Mouse (Mus musculus) hindbrain, embryonic 12.5 days (tissue): ENCODE results near the gene Tyk2. TPM values are rescaled to one million over a fixed set of nuclear protein-coding genes. Genes with fewer than 3 reads are reported as not detected.
A peak's percentile ranks its signal among the peaks of the same experiment; 100 is the strongest.

Experiments used
- ATAC-seq: fragments of 200-750 bp; cut with Nextera tagmentation; 2 replicates; pipeline ENCODE4 v1.8.0; 2017; ENCODE audit warnings: moderate TSS enrichment; ENCODE audit not compliant: low FRiP score
- H3K27ac ChIP-seq: fragments of 300-500 bp; sonication (generic); 2 replicates; pipeline ENCODE4 v1.5.1; 2016; ENCODE audit warnings: mild to moderate bottlenecking
- H3K27me3 ChIP-seq: fragments of 300-500 bp; sonication (generic); 2 replicates; pipeline ENCODE4 v1.6.1; 2016; ENCODE audit warnings: mild to moderate bottlenecking
- H3K36me3 ChIP-seq: fragments of 300-500 bp; sonication (generic); 2 replicates; pipeline ENCODE4 v1.6.1; 2016; ENCODE audit warnings: mild to moderate bottlenecking
- H3K4me1 ChIP-seq: fragments of 300-500 bp; sonication (generic); 2 replicates; pipeline ENCODE4 v1.6.1; 2016
- H3K4me2 ChIP-seq: fragments of 300-500 bp; sonication (generic); replicated peaks from 2 replicates; pipeline ENCODE4 v1.6.1; 2016; ENCODE audit warnings: mild to moderate bottlenecking
- H3K4me3 ChIP-seq: fragments of 300-500 bp; sonication (generic); 2 replicates; pipeline ENCODE4 v1.5.1; 2016; ENCODE audit warnings: mild to moderate bottlenecking
- H3K9ac ChIP-seq: fragments of 300-500 bp; sonication (generic); 2 replicates; pipeline ENCODE4 v1.6.1; 2016; ENCODE audit warnings: mild to moderate bottlenecking, moderate library complexity
- H3K9me3 ChIP-seq: fragments of 300-500 bp; sonication (generic); replicated peaks from 2 replicates; pipeline ENCODE4 v1.6.1; 2016; ENCODE audit warnings: mild to moderate bottlenecking
- WGBS: fragments of 180-500 bp; shearing (Covaris S2); methylation state at CpG from one replicate; pipeline ENCODE4 v1.1.7; 2016; 5-methylcytosine and 5-hydroxymethylcytosine counted together
- polyA plus RNA-seq: library from polyadenylated mRNA; unstranded; fragments of >200 nt; fragmentation: Nextera tagmentation; extraction: Ambion mirVana; gene quantifications from 2 replicates; pipeline ENCODE4 v1.2.1, GENCODE M21; 2016

Tyk2 gene
- polyA plus RNA-seq, result 16.3 and 18.1 TPM in 2 replicates

GRCm38 (mm10) chr9:21131059-21131956, at the start of gene Tyk2:
Gene Tyk2, minus strand, starts transcription at chr9:21131243.
- 0 out of 2 replicates have a peak within 1 kb of the TSS, but pooled peaks have one; percentile 45 for H3K27ac ChIP-seq
- H3K4me2 ChIP-seq, result peak within 1 kb of the TSS; percentile 69
- WGBS, result 7% methylated on average over 37 of the region's 37 CpGs
- H3K4me1 ChIP-seq, result peaks cover 6% of the 10 kb centered on the region
- peak within 1 kb of the TSS; percentile 60 for H3K4me3 ChIP-seq
- peak; percentile 98 for ATAC-seq
- H3K9me3 ChIP-seq, result no peaks in the 10 kb centered on the region
- H3K27me3 ChIP-seq, result no peaks in the 10 kb centered on the region
- peak within 1 kb of the TSS; percentile 63 for H3K9ac ChIP-seq
- H3K36me3 ChIP-seq, result peaks cover 18% of the 10 kb centered on the region

- ATAC-seq, result no peak
- Histone ChIP-seq H3K9me3 (no peaks in the 10 kb centered on the region), H3K4me1 (peaks cover 8% of the 10 kb centered on the region; the same call in 1 of the 2 replicates), H3K27me3 (peaks cover 53% of the 10 kb centered on the region), H3K4me3 (no peak overlapping the region), H3K4me2 (no peak overlapping the region), H3K27ac (no peak overlapping the region), H3K36me3 (no peaks in the 10 kb centered on the region), H3K9ac (no peak overlapping the region)
- 79% methylated on average over 1 of the region's 1 CpGs for WGBS
Observed at GRCm38 (mm10) chr9:21180841-21181240, 49.8 kb upstream of the Tyk2 start.

GRCm38 (mm10) chr9:21180402-21180801, 49.4 kb upstream of the Tyk2 start:
- no peak overlapping the region for H3K4me2 ChIP-seq
- H3K27me3 ChIP-seq, result peaks cover 51% of the 10 kb centered on the region
- WGBS, result 68% methylated on average over 4 of the region's 4 CpGs
- no peak overlapping the region for H3K4me3 ChIP-seq
- no peak for ATAC-seq
- H3K36me3 ChIP-seq, result no peaks in the 10 kb centered on the region
- no peak overlapping the region for H3K27ac ChIP-seq
- peaks cover 8% of the 10 kb centered on the region; the same call in 1 of the 2 replicates for H3K4me1 ChIP-seq
- no peak overlapping the region for H3K9ac ChIP-seq
- H3K9me3 ChIP-seq, result no peaks in the 10 kb centered on the region

- Histone ChIP-seq H3K4me2 (no peak overlapping the region), H3K4me3 (no peak overlapping the region), H3K9ac (no peak overlapping the region), H3K27ac (no peak overlapping the region), H3K36me3 (no peaks in the 10 kb centered on the region), H3K4me1 (peaks cover 10% of the 10 kb centered on the region), H3K27me3 (peaks cover 6% of the 10 kb centered on the region), H3K9me3 (no peaks in the 10 kb centered on the region)
- 82% methylated on average over 6 of the region's 6 CpGs for WGBS
- ATAC-seq, result no peak
Observed at GRCm38 (mm10) chr9:21172364-21172763, 41.3 kb upstream of the Tyk2 start.

- H3K9ac ChIP-seq, result no peak overlapping the region
- no peak overlapping the region for H3K4me2 ChIP-seq
- no peak; the same call in 1 of the 2 replicates for ATAC-seq
- H3K4me1 ChIP-seq, result peaks cover 28% of the 10 kb centered on the region
- H3K4me3 ChIP-seq, result no peak overlapping the region
- no peaks in the 10 kb centered on the region for H3K9me3 ChIP-seq
- 21% methylated on average over 1 of the region's 1 CpGs for WGBS
- no peaks in the 10 kb centered on the region for H3K36me3 ChIP-seq
- H3K27ac ChIP-seq, result no peak overlapping the region
- peaks cover 38% of the 10 kb centered on the region for H3K27me3 ChIP-seq
Observed at GRCm38 (mm10) chr9:21169157-21169556, 38.1 kb upstream of the Tyk2 start.

- H3K27me3 ChIP-seq, result peaks cover 45% of the 10 kb centered on the region
- peaks cover 30% of the 10 kb centered on the region for H3K4me1 ChIP-seq
- H3K9me3 ChIP-seq, result no peaks in the 10 kb centered on the region
- H3K4me3 ChIP-seq, result no peak overlapping the region
- H3K27ac ChIP-seq, result no peak overlapping the region
- peak overlapping the region; percentile 23 for H3K4me2 ChIP-seq
- peak; percentile 47 for ATAC-seq
- peak overlapping the region; percentile 39; the same call in 1 of the 2 replicates for H3K9ac ChIP-seq
- WGBS, result 10% methylated on average over 30 of the region's 30 CpGs
- no peaks in the 10 kb centered on the region for H3K36me3 ChIP-seq
Observed at GRCm38 (mm10) chr9:21168161-21169123, 37.4 kb upstream of the Tyk2 start.

- no peaks in the 10 kb centered on the region for H3K36me3 ChIP-seq
- H3K9me3 ChIP-seq, result no peaks in the 10 kb centered on the region
- H3K27ac ChIP-seq, result no peak overlapping the region
- peak overlapping the region; percentile 39; the same call in 1 of the 2 replicates for H3K9ac ChIP-seq
- ATAC-seq, result no peak
- peak overlapping the region; percentile 23 for H3K4me2 ChIP-seq
- peaks cover 30% of the 10 kb centered on the region for H3K4me1 ChIP-seq
- WGBS, result 56% methylated on average over 10 of the region's 10 CpGs
- H3K27me3 ChIP-seq, result peaks cover 53% of the 10 kb centered on the region
- H3K4me3 ChIP-seq, result no peak overlapping the region
Observed at GRCm38 (mm10) chr9:21167140-21168097, 36.4 kb upstream of the Tyk2 start.

GRCm38 (mm10) chr9:21166516-21166915, 35.5 kb upstream of the Tyk2 start:
- WGBS, result 30% methylated on average over 3 of the region's 3 CpGs
- no peaks in the 10 kb centered on the region for H3K36me3 ChIP-seq
- peaks cover 62% of the 10 kb centered on the region for H3K27me3 ChIP-seq
- H3K9me3 ChIP-seq, result no peaks in the 10 kb centered on the region
- H3K4me1 ChIP-seq, result peaks cover 30% of the 10 kb centered on the region
- no peak overlapping the region for H3K27ac ChIP-seq
- ATAC-seq, result no peak
- H3K4me3 ChIP-seq, result peak overlapping the region; percentile 43; the same call in 1 of the 2 replicates
- H3K9ac ChIP-seq, result no peak overlapping the region
- peak overlapping the region; percentile 75 for H3K4me2 ChIP-seq

- Histone ChIP-seq H3K4me1 (peaks cover 30% of the 10 kb centered on the region), H3K9ac (peak overlapping the region; percentile 38; the same call in 1 of the 2 replicates), H3K9me3 (no peaks in the 10 kb centered on the region), H3K36me3 (no peaks in the 10 kb centered on the region), H3K27me3 (peaks cover 64% of the 10 kb centered on the region), H3K4me2 (peak overlapping the region; percentile 75), H3K4me3 (peak overlapping the region; percentile 43), H3K27ac (no peak overlapping the region; the same call in 1 of the 2 replicates)
- WGBS, result 1% methylated on average over 47 of the region's 47 CpGs
- ATAC-seq, result no peak
Observed at GRCm38 (mm10) chr9:21165952-21166451, 35.0 kb upstream of the Tyk2 start.

- H3K36me3 ChIP-seq, result no peaks in the 10 kb centered on the region
- ATAC-seq, result 0 out of 2 replicates have a peak, but pooled peaks have one; percentile 5
- WGBS, result under 1% methylated on average over 66 of the region's 86 CpGs
- H3K9me3 ChIP-seq, result no peaks in the 10 kb centered on the region
- peak within 1 kb of the TSS; percentile 43 for H3K4me3 ChIP-seq
- H3K27ac ChIP-seq, result no peak within 1 kb of the TSS; the same call in 1 of the 2 replicates
- peak within 1 kb of the TSS; percentile 75 for H3K4me2 ChIP-seq
- peak within 1 kb of the TSS; percentile 38; the same call in 1 of the 2 replicates for H3K9ac ChIP-seq
- H3K4me1 ChIP-seq, result peaks cover 30% of the 10 kb centered on the region
- H3K27me3 ChIP-seq, result peaks cover 67% of the 10 kb centered on the region
Observed at GRCm38 (mm10) chr9:21165041-21165951, 34.3 kb upstream of the Tyk2 start, which contains the start of gene Pde4a. Gene Pde4a, plus strand, starts transcription at chr9:21165714.
